Mouse (Mus musculus) kidney, adult 11 months (tissue): ENCODE results near the gene Sult2a6.

ENCODE experiments used
- DNase-seq: peaks from one replicate; pipeline ENCODE4 v3.0.0; 2022

Sult2a6 gene

GRCm38 (mm10) chr7:14254770-14255169 lies at the start of gene Sult2a6:
Gene Sult2a6, minus strand, starts transcription at chr7:14254870.
- no peak for DNase-seq

- no peak for DNase-seq
These were observed 39.4 kb downstream of the Sult2a6 start for GRCm38 (mm10) chr7:14215231-14215630.

GRCm38 (mm10) chr7:14203417-14203816 lies 51.3 kb downstream of the Sult2a6 start:
- DNase-seq: no peak

GRCm38 (mm10) chr7:14202487-14202886 lies 52.2 kb downstream of the Sult2a6 start:
- DNase-seq: no peak
